Mouse (Mus musculus): ENCODE data around the gene AL607142.1.

Gene AL607142.1

DNA sequence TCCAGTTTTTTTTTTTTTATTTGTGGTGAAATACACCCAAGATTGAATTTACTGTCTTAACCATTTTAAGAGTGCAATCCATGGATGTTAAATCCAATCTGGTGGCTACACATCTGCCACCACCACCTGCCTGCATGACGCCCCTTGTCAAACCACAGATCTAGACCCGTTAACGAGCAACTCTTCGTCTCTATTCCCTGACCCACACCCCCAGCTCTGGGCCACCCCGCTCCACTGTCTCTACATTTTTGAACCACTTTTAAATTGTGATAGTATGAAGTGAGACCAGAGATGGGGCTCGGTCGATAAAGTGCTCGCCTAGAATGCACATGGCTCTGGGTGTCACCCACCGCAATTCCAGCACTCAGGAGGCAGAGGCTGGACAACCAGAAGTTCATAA is 8.3 kb upstream of the AL607142.1 start:
- no peak for DNase-seq (ENCODE audit: low read depth, low spot score)

GRCm38 (mm10) chr4:120057529-120057928 is 7.3 kb upstream of the AL607142.1 start:
- DNase-seq (ENCODE audit: low read depth, low spot score): no peak

- DNase-seq (ENCODE audit: low read depth, low spot score): no peak
Measured at GRCm38 (mm10) chr4:120058157-120058556, 6.6 kb upstream of the AL607142.1 start.

DNA sequence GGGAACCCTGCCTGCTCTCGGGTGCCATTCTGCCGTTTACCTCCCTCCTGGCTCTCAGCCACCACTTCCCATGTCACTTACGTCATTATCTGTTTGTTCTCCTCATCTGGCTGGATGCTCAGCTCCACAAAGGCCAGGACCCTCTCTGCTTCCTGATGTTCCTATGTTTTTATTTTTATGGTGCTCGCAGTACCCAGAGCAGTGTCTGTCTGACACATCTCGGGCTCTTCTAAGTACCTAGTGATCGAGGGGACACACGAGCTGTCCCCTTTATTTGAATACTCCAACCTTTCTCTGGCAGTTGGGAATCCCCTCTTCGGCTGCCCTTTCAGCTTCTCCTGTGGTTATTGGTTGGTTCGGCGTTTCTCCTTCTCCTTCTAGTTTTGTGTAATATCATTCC is 6.0 kb upstream of the AL607142.1 start:
- DNase-seq (ENCODE audit: low read depth, low spot score): no peak

GRCm38 (mm10) chr4:120061727-120062126 is 3.1 kb upstream of the AL607142.1 start:
- no peak for DNase-seq (ENCODE audit: low read depth, low spot score)

DNA sequence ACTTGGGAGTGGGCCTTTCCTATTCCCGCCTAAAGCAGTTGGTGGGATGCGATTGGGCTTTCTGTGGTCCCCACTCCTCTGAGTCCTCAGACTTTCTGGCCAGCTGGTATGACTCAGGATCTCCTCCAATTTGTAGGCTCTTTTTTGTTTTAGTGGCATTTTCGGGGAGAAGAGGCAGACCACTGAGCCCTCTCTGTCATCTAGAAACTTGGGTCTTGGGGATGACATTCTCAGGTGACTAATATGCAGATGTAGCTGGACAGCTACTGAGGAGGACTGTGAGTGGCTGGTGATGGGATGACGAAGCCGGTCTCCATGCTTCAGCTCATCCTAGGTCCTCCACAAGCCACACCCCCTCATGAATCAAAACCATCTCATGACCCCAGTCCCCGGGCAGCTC is 2.6 kb upstream of the AL607142.1 start:
- DNase-seq (ENCODE audit: low read depth, low spot score): no peak

DNA sequence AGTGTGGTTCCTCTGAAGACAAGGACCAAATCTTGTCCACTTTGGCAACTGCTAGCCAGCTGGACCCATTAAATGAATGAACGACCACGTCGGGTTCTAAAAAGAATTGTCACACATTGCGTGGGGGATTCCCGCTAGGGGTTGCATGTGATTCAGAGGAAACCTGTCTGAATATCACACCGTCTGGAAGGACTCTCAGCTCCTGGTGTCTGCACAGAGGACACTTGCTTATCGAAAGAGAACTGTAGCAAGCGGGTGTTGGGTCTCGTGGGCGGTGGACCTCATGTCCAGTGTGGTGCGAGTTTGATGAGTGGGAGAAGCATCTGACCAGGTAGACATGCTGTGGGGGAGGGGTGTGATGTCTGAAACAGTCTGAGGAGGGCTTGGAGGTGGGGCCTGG is 2.0 kb upstream of the AL607142.1 start:
- no peak for DNase-seq (ENCODE audit: low read depth, low spot score)

DNA sequence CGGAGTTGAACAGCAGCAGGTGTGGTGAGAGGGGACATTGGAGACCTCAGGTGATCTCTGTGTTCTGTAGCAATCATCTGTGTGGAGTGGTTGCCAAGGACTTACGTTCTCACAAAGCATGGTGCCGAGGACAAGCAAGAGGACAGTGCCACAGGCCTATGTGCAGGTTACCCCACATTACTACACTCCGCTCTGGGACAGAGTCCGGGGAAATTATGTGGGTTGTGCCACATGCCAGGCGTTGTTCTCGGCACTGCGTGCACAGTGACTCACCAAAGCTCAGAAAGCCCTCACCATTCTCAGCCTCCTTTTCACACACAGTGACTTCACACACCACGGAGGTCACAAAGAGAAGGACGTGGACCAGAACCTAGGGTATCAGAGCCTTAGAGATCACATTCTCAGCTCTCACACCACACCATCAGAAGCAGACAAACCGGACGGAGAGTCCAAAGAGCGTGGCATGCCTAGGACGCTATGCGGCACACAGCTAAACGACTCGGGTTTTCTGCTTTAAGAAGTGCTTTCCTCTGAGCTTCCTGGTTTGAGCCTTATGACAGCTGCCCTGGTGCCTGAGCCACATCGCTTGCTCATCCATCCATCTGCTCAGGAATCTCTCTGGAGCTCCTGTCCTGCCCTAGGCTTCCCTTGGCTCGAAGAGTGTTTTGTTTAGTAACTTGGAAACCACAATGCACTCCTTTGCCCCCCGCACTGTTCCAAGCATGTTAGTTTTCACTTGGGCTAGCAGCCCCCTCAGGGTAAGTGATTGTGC is 1.3 kb upstream of the AL607142.1 start:
- no peak for DNase-seq (ENCODE audit: low read depth, low spot score)

DNA sequence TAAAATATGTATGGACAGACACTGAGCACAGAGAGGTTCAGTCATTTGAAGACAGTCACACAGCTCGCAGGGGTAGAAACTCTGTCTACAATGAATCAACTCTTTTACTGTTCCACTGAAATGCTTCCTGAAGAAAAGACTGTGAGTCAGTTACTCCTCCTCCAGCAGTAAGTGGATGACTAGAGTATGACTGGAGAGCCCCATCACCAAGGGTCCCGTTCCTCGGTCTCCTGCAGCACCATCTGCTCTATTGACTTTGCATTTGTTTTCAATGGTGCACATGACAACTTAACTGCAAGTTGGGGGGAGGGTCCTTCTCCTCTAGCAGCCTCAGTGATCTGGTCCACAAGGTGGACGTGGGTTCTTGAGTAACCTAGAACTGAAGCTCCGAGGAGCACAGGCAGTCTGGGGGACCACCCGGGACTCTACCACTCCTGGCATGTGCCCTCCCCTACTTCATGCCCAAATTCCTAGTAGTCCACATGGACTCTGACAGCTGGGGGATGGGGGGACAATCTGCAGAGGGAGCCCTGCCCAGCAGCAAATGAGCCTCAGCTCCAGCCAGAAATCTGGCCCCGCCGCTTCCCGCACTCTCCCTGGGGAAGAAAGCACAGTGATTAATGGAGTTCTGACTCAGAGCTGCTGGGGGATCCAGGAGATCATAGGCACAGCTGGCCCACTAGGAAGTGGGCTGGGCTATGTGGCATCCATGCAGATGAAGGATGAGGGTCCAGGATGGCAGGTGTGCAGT is 2.2 kb downstream of the AL607142.1 start:
- no peak for DNase-seq (ENCODE audit: low read depth, low spot score)

GRCm38 (mm10) chr4:120067592-120068235 is 2.9 kb downstream of the AL607142.1 start:
- DNase-seq (ENCODE audit: low read depth, low spot score): no peak

DNA sequence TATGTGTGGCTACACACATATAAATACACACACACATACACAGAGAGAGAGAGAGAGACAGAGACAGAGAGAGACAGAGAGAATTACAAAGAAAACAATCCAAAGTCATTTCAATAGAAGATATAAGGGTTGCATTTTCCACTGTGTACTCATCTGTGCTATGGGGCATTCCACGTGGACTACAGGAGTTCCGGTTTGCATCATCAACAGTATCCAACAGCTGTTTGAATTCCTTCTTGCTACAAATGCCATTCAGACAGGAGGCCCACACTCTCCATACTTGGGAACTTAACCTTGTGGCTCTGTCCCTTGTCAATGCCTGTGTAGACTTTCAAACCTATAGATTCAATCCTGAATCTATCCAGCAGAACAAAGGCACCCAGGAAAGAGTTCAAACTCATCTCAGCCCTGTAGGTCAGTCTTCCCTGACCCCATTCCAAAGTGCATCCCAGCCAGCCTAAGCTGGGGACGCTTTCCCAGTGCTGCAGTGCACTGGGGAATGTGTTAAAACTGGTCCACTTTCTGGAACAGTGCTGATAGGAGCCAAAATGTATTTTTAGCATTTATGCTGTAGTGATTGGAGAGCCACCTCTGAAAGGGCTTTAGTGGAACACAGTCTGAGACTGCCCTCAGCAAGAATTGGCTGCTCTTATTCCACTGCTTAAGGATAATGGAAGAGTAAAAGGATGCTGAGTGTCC is 4.2 kb downstream of the AL607142.1 start:
- DNase-seq (ENCODE audit: low read depth, low spot score): no peak

DNA sequence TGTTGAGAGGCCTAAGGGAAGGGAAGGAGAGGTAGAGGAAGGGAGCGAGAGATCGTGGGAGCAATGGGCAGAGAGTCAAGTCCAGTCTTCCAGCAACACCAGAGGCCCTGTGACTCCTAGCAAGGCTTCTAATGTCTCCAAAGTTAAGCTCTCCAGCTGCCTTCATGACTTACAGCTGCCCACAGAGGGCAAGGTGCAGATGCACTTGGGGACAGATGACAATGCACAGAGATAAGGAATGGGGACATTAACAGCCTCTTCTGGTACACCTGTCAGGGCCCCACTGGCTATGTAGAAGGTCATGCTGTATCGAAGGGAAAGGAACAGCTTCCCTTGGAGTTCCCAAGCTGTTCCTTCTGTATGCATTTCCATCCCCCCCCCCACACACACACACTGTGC is 4.8 kb downstream of the AL607142.1 start:
- no peak for DNase-seq (ENCODE audit: low read depth, low spot score)

- no peak for DNase-seq (ENCODE audit: low read depth, low spot score)
Measured at GRCm38 (mm10) chr4:120071411-120071810, 6.6 kb downstream of the AL607142.1 start.

DNA sequence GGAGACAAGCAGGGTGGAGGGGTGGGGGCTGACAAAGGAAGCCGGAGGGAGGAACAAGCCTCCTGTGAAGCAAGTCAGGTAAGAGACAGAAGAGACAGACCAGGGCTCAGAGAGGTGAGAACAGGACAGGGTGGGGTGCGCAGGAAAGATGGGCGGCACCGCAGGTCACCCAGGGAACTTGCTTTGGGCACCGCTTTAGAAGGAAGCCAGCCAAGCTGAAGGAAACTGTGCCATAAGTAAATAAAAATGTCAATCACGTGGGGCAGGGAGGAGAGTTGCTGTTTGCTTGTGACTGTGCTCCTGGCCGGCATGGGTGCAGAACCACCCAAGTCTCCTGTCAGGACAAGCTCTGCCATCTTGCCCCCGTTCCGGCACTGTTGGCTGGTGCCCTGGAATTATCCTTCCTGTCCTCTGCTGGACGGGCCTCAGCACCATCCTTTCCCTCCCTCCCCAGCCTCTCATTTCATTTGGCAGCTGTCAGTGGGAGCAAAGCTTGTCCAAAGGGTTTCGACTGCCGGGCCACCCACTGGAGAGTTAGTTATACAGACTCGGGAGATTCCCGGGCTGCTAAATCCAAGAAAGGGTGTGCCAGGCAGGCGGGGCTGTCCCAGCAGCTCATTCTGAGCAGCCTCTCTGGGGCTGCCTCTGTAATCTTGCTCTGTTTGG is 7.2 kb downstream of the AL607142.1 start:
- DNase-seq (ENCODE audit: low read depth, low spot score): no peak

GRCm38 (mm10) chr4:120074061-120074460 is 9.3 kb downstream of the AL607142.1 start:
- DNase-seq (ENCODE audit: low read depth, low spot score): no peak

DNA sequence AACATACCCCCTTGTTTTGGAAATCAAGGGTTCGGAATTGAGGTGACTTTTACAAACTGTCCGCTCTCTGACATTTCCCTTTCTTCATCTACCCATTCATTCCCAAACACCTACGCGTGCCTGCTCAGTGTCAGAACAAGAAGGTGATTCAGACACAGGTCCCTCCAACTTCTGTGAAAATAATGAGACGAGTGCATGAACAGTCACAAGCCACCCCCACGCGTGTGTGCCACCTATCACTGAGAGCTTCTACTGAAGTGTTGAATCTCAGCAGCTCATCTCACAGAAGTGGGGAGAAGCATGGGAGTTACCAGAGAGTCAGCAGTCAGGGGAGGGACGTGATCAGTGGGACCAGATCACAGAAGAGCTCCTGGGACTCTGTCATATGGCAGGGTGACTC is 12.5 kb downstream of the AL607142.1 start:
- no peak for DNase-seq (ENCODE audit: low read depth, low spot score)

DNA sequence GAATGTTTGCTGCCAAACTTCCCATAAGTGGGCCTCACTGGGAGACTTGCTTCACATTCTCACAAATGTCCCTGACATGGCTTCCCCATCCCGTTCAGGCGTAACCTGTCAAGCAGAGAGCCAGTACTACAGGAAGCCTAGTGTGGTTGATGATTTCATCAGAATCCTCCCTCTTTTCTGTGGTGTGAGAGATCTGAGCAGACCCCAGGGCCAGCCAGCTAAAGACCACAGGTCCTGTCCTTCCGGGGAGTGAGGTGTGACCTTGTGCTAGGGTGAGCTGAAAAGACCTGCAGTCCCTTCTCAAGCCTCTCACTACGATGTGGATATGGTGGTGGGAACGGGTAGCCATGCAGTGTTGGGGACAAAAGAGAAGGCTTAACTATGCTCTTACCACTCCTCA is 17.7 kb downstream of the AL607142.1 start:
- DNase-seq (ENCODE audit: low read depth, low spot score): no peak

DNA sequence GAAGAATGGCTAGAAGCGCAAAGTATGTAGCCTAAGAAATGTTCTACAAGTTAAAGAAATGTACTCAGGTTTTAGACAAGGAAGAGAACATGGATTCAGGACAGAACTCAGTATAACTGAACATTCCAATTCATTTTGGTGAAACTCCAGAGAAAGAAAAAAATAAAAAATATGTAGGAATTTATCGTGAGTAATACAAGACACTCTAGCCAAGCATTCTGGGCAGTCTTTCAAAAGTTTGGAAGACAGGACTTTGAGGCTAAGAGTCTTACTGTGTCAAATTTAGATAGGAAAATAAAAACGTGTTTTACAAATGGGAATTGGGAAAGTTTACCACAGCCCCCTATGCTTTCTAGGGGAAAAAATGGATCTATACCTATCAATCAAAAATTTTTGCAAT is 18.9 kb downstream of the AL607142.1 start:
- DNase-seq (ENCODE audit: low read depth, low spot score): no peak

GRCm38 (mm10) chr4:120089536-120089935 is 24.7 kb downstream of the AL607142.1 start:
- DNase-seq (ENCODE audit: low read depth, low spot score): no peak

GRCm38 (mm10) chr4:120091997-120092783 is 27.4 kb downstream of the AL607142.1 start:
- DNase-seq (ENCODE audit: low read depth, low spot score): no peak

GRCm38 (mm10) chr4:120096935-120097334 is 32.1 kb downstream of the AL607142.1 start:
- DNase-seq (ENCODE audit: low read depth, low spot score): no peak
